ENCODE assay signal across 13 mouse cellular contexts in genomic region chr1:20906128-20906515, GRCm38 (mm10). TPM values are rescaled to one million over a fixed set of nuclear protein-coding genes. Genes with fewer than 3 reads are reported as not detected.
DNase-seq lines count a peak whose midpoint lies in the region; ATAC-seq lines count a peak whose summit lies in the region.
"Had no signal": no experiment of that assay in that cellular context is flagged by ENCODE, and none has a peak within 500 bp of the region (broad histone marks: within the 10 kb centered on the region; RNA-seq: fewer than 3 reads in every experiment).

No protein-coding gene starts in this region.

- H3K4me1 ChIP-seq in forebrain, embryonic 15.5 days = peaks cover 23% of the 10 kb centered on the region
- peaks cover 6% of the 10 kb centered on the region for H3K4me1 ChIP-seq in midbrain, embryonic 16.5 days (ENCODE audit: control insufficient read depth, insufficient read depth, low read length)
- 0 out of 2 replicates have a peak, but pooled peaks cover 7% of the 10 kb centered on the region for H3K4me1 ChIP-seq in kidney, embryonic 15.5 days

- H3K9me3 ChIP-seq in forebrain, embryonic 15.5 days = no peaks in the 10 kb centered on the region
- H3K9me3 ChIP-seq in midbrain, embryonic 16.5 days (replicated peaks; ENCODE audit: control insufficient read depth, low read length, poor library complexity, severe bottlenecking) = no peaks in the 10 kb centered on the region
- H3K9me3 ChIP-seq in kidney, embryonic 15.5 days (replicated peaks) = no peaks in the 10 kb centered on the region

- no peak overlapping the region for H3K9ac ChIP-seq in forebrain, embryonic 15.5 days (replicated peaks)
- no peak overlapping the region for H3K9ac ChIP-seq in midbrain, embryonic 16.5 days (ENCODE audit: low read depth, low read length)
- H3K9ac ChIP-seq in kidney, embryonic 15.5 days = no peak overlapping the region

- DNase-seq in cerebellum, adult 18-20 months = peak; percentile 51 to 58
- peak; percentile 94 for DNase-seq in layer of hippocampus, adult 9-11 months
- DNase-seq in thymus, postnatal 14 days = no peak
- no peak for DNase-seq in ovary, postnatal 14 days (ENCODE audit: low spot score)
- DNase-seq: adrenal gland, postnatal 14 days; heart, adult 18-20 months; kidney, postnatal 14 days; lung, postnatal 10 days; thymus, postnatal 4 days had no signal

- no peak overlapping the region for H3K4me3 ChIP-seq in forebrain, embryonic 15.5 days
- H3K4me3 ChIP-seq in midbrain, embryonic 16.5 days (ENCODE audit: low read depth, low read length) = no peak overlapping the region
- H3K4me3 ChIP-seq in kidney, embryonic 15.5 days (replicated peaks) = no peak overlapping the region

- peak; percentile 82 for ATAC-seq in forebrain, embryonic 15.5 days (replicated peaks)
- peak; percentile 59 for ATAC-seq in midbrain, embryonic 16.5 days
- no peak for ATAC-seq in granulocyte monocyte progenitor cell, adult 5-6 weeks (replicated peaks; ENCODE audit: poor library complexity, severe bottlenecking)
- ATAC-seq in kidney, embryonic 15.5 days (replicated peaks; ENCODE audit: low FRiP score) = no peak

- no peaks in the 10 kb centered on the region for H3K27me3 ChIP-seq in forebrain, embryonic 15.5 days
- H3K27me3 ChIP-seq in midbrain, embryonic 16.5 days (ENCODE audit: control insufficient read depth, insufficient read depth, low read depth, low read length) = no peaks in the 10 kb centered on the region
- H3K27me3 ChIP-seq in kidney, embryonic 15.5 days = no peaks in the 10 kb centered on the region

- no peak overlapping the region for H3K4me2 ChIP-seq in forebrain, embryonic 15.5 days (replicated peaks)
- no peak overlapping the region for H3K4me2 ChIP-seq in midbrain, embryonic 16.5 days (ENCODE audit: low read length)
- no peak overlapping the region for H3K4me2 ChIP-seq in kidney, embryonic 15.5 days

- whole genome bisulfite sequencing in forebrain, embryonic 15.5 days = 56% methylated on average over 9 of the region's 9 CpGs
- 82% methylated on average over 9 of the region's 9 CpGs for WGBS in midbrain, embryonic 16.5 days
- WGBS in kidney, embryonic 15.5 days = 89% methylated on average over 9 of the region's 9 CpGs

- H3K27ac ChIP-seq in forebrain, embryonic 15.5 days (replicated peaks) = peak overlapping the region; percentile 82
- H3K27ac ChIP-seq in midbrain, embryonic 16.5 days (ENCODE audit: low read length) = peak overlapping the region; percentile 58
- H3K27ac ChIP-seq in kidney, embryonic 15.5 days = no peak overlapping the region

- H3K36me3 ChIP-seq in forebrain, embryonic 15.5 days = no peaks in the 10 kb centered on the region
- no peaks in the 10 kb centered on the region for H3K36me3 ChIP-seq in midbrain, embryonic 16.5 days (ENCODE audit: control insufficient read depth, insufficient read depth, low read length)
- H3K36me3 ChIP-seq in kidney, embryonic 15.5 days = no peaks in the 10 kb centered on the region

RNA-seq across cellular contexts. Expression of gene Paqr8, which starts 15.7 kb away (rescaled TPM):
- polyA plus RNA-seq in forebrain, embryonic 15.5 days (2015; fragmentation: Nextera tagmentation; extraction: Ambion mirVana) = 22.5 and 23.1 TPM in 2 replicates
- polyA plus RNA-seq in midbrain, embryonic 16.5 days (2015; fragmentation: Nextera tagmentation; extraction: Ambion mirVana) = 33.7 and 34.1 TPM in 2 replicates
- 3.0 and 3.1 TPM in 2 replicates for total RNA-seq in granulocyte monocyte progenitor cell, adult 5-6 weeks (2014; fragmentation: Nextera tagmentation)
- 2.6 and 2.9 TPM in 2 replicates for total RNA-seq in granulocyte monocyte progenitor cell, adult 5-6 weeks (2017)
- 3.9 and 4.3 TPM in 2 replicates for polyA plus RNA-seq in kidney, embryonic 15.5 days (2015; fragmentation: Nextera tagmentation; extraction: Ambion mirVana)

RNA-seq across cellular contexts. Expression of gene Efhc1, which starts 45.3 kb away (rescaled TPM):
- polyA plus RNA-seq in forebrain, embryonic 15.5 days (2015; fragmentation: Nextera tagmentation; extraction: Ambion mirVana) = 1.3 and 2.0 TPM in 2 replicates
- 2.0 and 2.5 TPM in 2 replicates for polyA plus RNA-seq in midbrain, embryonic 16.5 days (2015; fragmentation: Nextera tagmentation; extraction: Ambion mirVana)
- not detected in 2 replicates for total RNA-seq in granulocyte monocyte progenitor cell, adult 5-6 weeks (2014; fragmentation: Nextera tagmentation)
- 0.15 and 0.26 TPM in 2 replicates for total RNA-seq in granulocyte monocyte progenitor cell, adult 5-6 weeks (2017)
- 2.4 and 3.2 TPM in 2 replicates for polyA plus RNA-seq in kidney, embryonic 15.5 days (2015; fragmentation: Nextera tagmentation; extraction: Ambion mirVana)

Comparison
In these comparisons a context has a peak if more than half of its experiments do, and no peak if none do; other contexts are left out.
1. DNase-seq: peak in cerebellum, adult 18-20 months (2 of 2) and layer of hippocampus, adult 9-11 months (single experiment); none in thymus, postnatal 14 days (single experiment) and ovary, postnatal 14 days (single experiment).
2. ATAC-seq: peak in forebrain, embryonic 15.5 days (single experiment) and midbrain, embryonic 16.5 days (single experiment); none in granulocyte monocyte progenitor cell, adult 5-6 weeks (single experiment) and kidney, embryonic 15.5 days (single experiment).